Mouse (Mus musculus) gastrocnemius, postnatal 25 days (tissue): Measurements from ENCODE around the gene Adamts9. TPM values are rescaled to one million over a fixed set of nuclear protein-coding genes. Genes with fewer than 3 reads are reported as not detected.

Source experiments
- DNase-seq: peaks from one replicate; pipeline ENCODE4 v3.0.0; 2022
- total RNA-seq, 2 experiments: library from RNA; stranded (reverse); gene quantifications; 1 replicate in 1 of 2; 2 replicates in 1 of 2; pipeline ENCODE4 v1.2.3; 2021

Adamts9 gene
- total RNA-seq, 2 experiments from 2014 or later: 7.8 to 8.3 TPM

- no peak for DNase-seq
Measured at GRCm38 (mm10) chr6:92924536-92924935, 18.8 kb downstream of the Adamts9 start.

- DNase-seq: no peak
Measured at GRCm38 (mm10) chr6:92921843-92922242, 21.4 kb downstream of the Adamts9 start.

- DNase-seq: no peak
Measured at GRCm38 (mm10) chr6:92920938-92921689, 22.2 kb downstream of the Adamts9 start.

- no peak for DNase-seq
Measured at GRCm38 (mm10) chr6:92910611-92911010, 32.7 kb downstream of the Adamts9 start.

- DNase-seq: no peak
Measured at GRCm38 (mm10) chr6:92909361-92909760, 33.9 kb downstream of the Adamts9 start.

- DNase-seq: peak; percentile 63
Measured at GRCm38 (mm10) chr6:92905922-92906321, 37.4 kb downstream of the Adamts9 start.

- DNase-seq: no peak
Measured at GRCm38 (mm10) chr6:92904491-92904890, 38.8 kb downstream of the Adamts9 start.

GRCm38 (mm10) chr6:92904037-92904436, 39.3 kb downstream of the Adamts9 start:
- DNase-seq: no peak

GRCm38 (mm10) chr6:92891535-92891934, 51.8 kb downstream of the Adamts9 start:
- DNase-seq: no peak

- no peak for DNase-seq
Measured at GRCm38 (mm10) chr6:92883131-92883900, 60.0 kb downstream of the Adamts9 start.

GRCm38 (mm10) chr6:92882446-92882845, 60.8 kb downstream of the Adamts9 start:
- DNase-seq: no peak

- no peak for DNase-seq
Measured at GRCm38 (mm10) chr6:92879700-92880265, 63.5 kb downstream of the Adamts9 start.

GRCm38 (mm10) chr6:92878771-92879170, 64.5 kb downstream of the Adamts9 start:
- DNase-seq: no peak

- DNase-seq: no peak
Measured at GRCm38 (mm10) chr6:92877236-92877635, 66.1 kb downstream of the Adamts9 start.

GRCm38 (mm10) chr6:92876121-92876520, 67.2 kb downstream of the Adamts9 start:
- DNase-seq: no peak

GRCm38 (mm10) chr6:92875340-92875739, 68.0 kb downstream of the Adamts9 start:
- no peak for DNase-seq

GRCm38 (mm10) chr6:92874854-92875253, 68.4 kb downstream of the Adamts9 start:
- DNase-seq: peak; percentile 51

- no peak for DNase-seq
Measured at GRCm38 (mm10) chr6:92872766-92873165, 70.5 kb downstream of the Adamts9 start.

- no peak for DNase-seq
Measured at GRCm38 (mm10) chr6:92871813-92872212, 71.5 kb downstream of the Adamts9 start.

- DNase-seq: peak; percentile 56
Measured at GRCm38 (mm10) chr6:92869582-92870219, 73.6 kb downstream of the Adamts9 start.

- peak; percentile 77 for DNase-seq
Measured at GRCm38 (mm10) chr6:92869089-92869581, 74.2 kb downstream of the Adamts9 start, which contains the start of gene Gm15737. Gene Gm15737 (plus strand): TSS chr6:92869357.

- DNase-seq: no peak
Measured at GRCm38 (mm10) chr6:92862599-92862998, 80.7 kb downstream of the Adamts9 start.
